In genomic region chr13:44065741-44066185, GRCm38 (mm10) we compare ENCODE assay signal across 8 mouse cellular contexts.
DNase-seq lines count a peak whose midpoint lies in the region; ATAC-seq and TF ChIP-seq lines count a peak whose summit lies in the region.

No protein-coding gene starts in this region.

- no peaks in the 10 kb centered on the region for H3K79me2 ChIP-seq in CH12.LX (replicated peaks; ENCODE audit: control insufficient read depth, extremely low read depth, insufficient read depth, poor library complexity, severe bottlenecking)

- TF ChIP-seq EP300 in CH12.LX (IDR thresholded peaks at IDR 0.05; ENCODE audit: low read length), result peak; percentile 57
- peak; percentile 51; the same call in 1 of the 2 replicates for TF ChIP-seq EP300 in liver, postnatal 0 days (IDR thresholded peaks at IDR 0.05; ENCODE audit: low read depth)

- TF ChIP-seq RAD21 in CH12.LX (IDR thresholded peaks at IDR 0.05; ENCODE audit: low read depth, low read length), result no peak

- dilution Hi-C loops in CH12.LX (cut with MboI; ENCODE audit: extremely low pct_ligation_motif_present, extremely low pct_unique_long_range_greater_than_20kb, low sequenced_read_pairs), result no loop called here

- H3K4me2 ChIP-seq in CH12.LX (ENCODE audit: insufficient read depth, low read depth, poor library complexity, severe bottlenecking), result peak overlapping the region; percentile 77; the same call in 1 of the 2 replicates
- H3K4me2 ChIP-seq in liver, postnatal 0 days (ENCODE audit: low read depth, low read length), result peak overlapping the region; percentile 51
- H3K4me2 ChIP-seq in stomach, embryonic 15.5 days, result 0 out of 2 replicates have a peak overlapping the region, but pooled peaks have one; percentile 2

- peaks cover 0 to 58% of the 10 kb centered on the region in 2 experiments; a peak in 3 of 4 replicates for H3K4me1 ChIP-seq in CH12.LX (ENCODE audit: control insufficient read depth in 1 of 2, insufficient read depth in 2 of 2)
- peaks cover 47% of the 10 kb centered on the region for H3K4me1 ChIP-seq in liver, postnatal 0 days (ENCODE audit: insufficient read depth)
- peaks cover 16% of the 10 kb centered on the region; the same call in 1 of the 2 replicates for H3K4me1 ChIP-seq in stomach, embryonic 15.5 days

- WGBS in liver, postnatal 0 days (ENCODE audit: insufficient replicate concordance), result 3% methylated on average over 13 of the region's 13 CpGs
- 9% methylated on average over 13 of the region's 13 CpGs for WGBS in stomach, embryonic 15.5 days

- no peaks in the 10 kb centered on the region for H3K27me3 ChIP-seq in CH12.LX (replicated peaks)
- H3K27me3 ChIP-seq in liver, postnatal 0 days (ENCODE audit: insufficient read depth, low read length), result no peaks in the 10 kb centered on the region
- no peaks in the 10 kb centered on the region for H3K27me3 ChIP-seq in stomach, embryonic 15.5 days (replicated peaks)

- no peak overlapping the region for H3K4me3 ChIP-seq in CH12.LX (replicated peaks in 1 of 3; ENCODE audit: low read depth in 2 of 3, low read length in 2 of 3, poor library complexity in 1 of 3)
- no peak overlapping the region for H3K4me3 ChIP-seq in liver, postnatal 0 days (ENCODE audit: low read depth, low read length)
- no peak overlapping the region for H3K4me3 ChIP-seq in stomach, embryonic 15.5 days (replicated peaks)
- H3K4me3 ChIP-seq in left cerebral cortex, adult 2 months, result no peak overlapping the region

- H3K36me3 ChIP-seq in CH12.LX (replicated peaks in 1 of 2; ENCODE audit: control insufficient read depth in 1 of 2, insufficient read depth in 1 of 2, low read length in 1 of 2), result no peaks in the 10 kb centered on the region
- no peaks in the 10 kb centered on the region for H3K36me3 ChIP-seq in liver, postnatal 0 days (replicated peaks; ENCODE audit: insufficient read depth, low read length)
- H3K36me3 ChIP-seq in stomach, embryonic 15.5 days, result no peaks in the 10 kb centered on the region

- peak; percentile 92 for ATAC-seq in liver, postnatal 0 days
- peak; percentile 50; the same call in 1 of the 2 replicates for ATAC-seq in stomach, embryonic 15.5 days (ENCODE audit: insufficient read depth, low FRiP score, low read depth)

- H3K9ac ChIP-seq in CH12.LX (ENCODE audit: insufficient read depth, low read depth), result no peak overlapping the region
- H3K9ac ChIP-seq in liver, postnatal 0 days (replicated peaks), result no peak overlapping the region
- H3K9ac ChIP-seq in stomach, embryonic 15.5 days, result no peak overlapping the region

- no peak overlapping the region for H3K27ac ChIP-seq in CH12.LX (ENCODE audit: insufficient read depth, low read depth)
- peak overlapping the region; percentile 84 for H3K27ac ChIP-seq in liver, postnatal 0 days (ENCODE audit: low read depth)
- 0 out of 2 replicates have a peak overlapping the region, but pooled peaks have one; percentile 2 for H3K27ac ChIP-seq in stomach, embryonic 15.5 days
- no peak overlapping the region for H3K27ac ChIP-seq in left cerebral cortex, adult 2 months

- TF ChIP-seq POLR2A in CH12.LX (IDR thresholded peaks at IDR 0.05; ENCODE audit: low read depth, low read length), result no peak

- DNase-seq in CH12.LX (ENCODE audit: extremely low read depth), result peak; percentile 70
- DNase-seq in adrenal gland, postnatal 25 days, result peak; percentile 18
- peak; percentile 79 for DNase-seq in induced T-regulatory cell, adult 2 months (ENCODE audit: low read depth)
- DNase-seq in liver, postnatal 0 days, result peak; percentile 74
- no peak for DNase-seq in left cerebral cortex, adult 2 months (ENCODE audit: extremely low spot score in 1 of 2, low spot score in 2 of 2)
- DNase-seq in layer of hippocampus, adult 9-10 months (ENCODE audit: low spot score), result no peak
- no peak for DNase-seq in left cerebral cortex, postnatal 25 days (ENCODE audit: low spot score in 2 of 2)

- intact Hi-C loops in left cerebral cortex, adult 2 months (cut with DNase I), result no loop called here
- intact Hi-C loops in left cerebral cortex, postnatal 25 days (cut with DNase I), result no loop called here

- H3K9me3 ChIP-seq in CH12.LX (replicated peaks; ENCODE audit: low read length), result no peaks in the 10 kb centered on the region
- no peaks in the 10 kb centered on the region for H3K9me3 ChIP-seq in liver, postnatal 0 days (ENCODE audit: low read length)
- H3K9me3 ChIP-seq in stomach, embryonic 15.5 days, result no peaks in the 10 kb centered on the region

- in situ Hi-C loops in CH12.LX (cut with MboI; ENCODE audit: low pct_ligation_motif_present, low pct_unique_long_range_greater_than_20kb, low sequenced_read_pairs), result no loop called here

- TF ChIP-seq CTCF in CH12.LX (conservative IDR thresholded peaks at IDR 0.05 in 1 of 2, IDR thresholded peaks at IDR 0.05 in 1 of 2; ENCODE audit: low read depth in 2 of 2, low read length in 2 of 2), result no peak
- no peak for TF ChIP-seq CTCF in liver, postnatal 0 days (IDR thresholded peaks at IDR 0.05; ENCODE audit: low read depth)
- TF ChIP-seq CTCF in left cerebral cortex, adult 2 months (IDR thresholded peaks at IDR 0.05), result no peak

TF ChIP-seq in CH12.LX, 34 proteins besides CTCF, POLR2A, EP300 and RAD21:
- TF ChIP-seq E2F4 (IDR thresholded peaks at IDR 0.05; ENCODE audit: insufficient replicate concordance, low read depth, low read length), result no peak
- no peak for TF ChIP-seq TBP (conservative IDR thresholded peaks at IDR 0.05; ENCODE audit: low read depth, low read length)
- TF ChIP-seq PAX5 (IDR thresholded peaks at IDR 0.05; ENCODE audit: low read length), result no peak
- TF ChIP-seq ELF1 (IDR thresholded peaks at IDR 0.05; ENCODE audit: low read depth, low read length), result no peak
- no peak for TF ChIP-seq RCOR1 (conservative IDR thresholded peaks at IDR 0.05; ENCODE audit: low read depth, low read length)
- TF ChIP-seq GABPA (IDR thresholded peaks at IDR 0.05; ENCODE audit: insufficient replicate concordance, low read depth, low read length), result no peak
- peak; percentile 96 for TF ChIP-seq MEF2A (IDR thresholded peaks at IDR 0.05; ENCODE audit: borderline replicate concordance, low read depth, low read length)
- TF ChIP-seq MAFK (IDR thresholded peaks at IDR 0.05; ENCODE audit: insufficient replicate concordance, low read length), result no peak
- no peak for TF ChIP-seq USF2 (conservative IDR thresholded peaks at IDR 0.05; ENCODE audit: low read depth, low read length)
- TF ChIP-seq CHD1 (IDR thresholded peaks at IDR 0.05; ENCODE audit: low read depth, low read length), result no peak
- 0 out of 2 replicates have a peak, but pooled peaks have one; percentile 26 for TF ChIP-seq SIN3A (IDR thresholded peaks at IDR 0.05; ENCODE audit: low read length)
- peak; percentile 32; the same call in 1 of the 2 replicates for TF ChIP-seq ETS1 (conservative IDR thresholded peaks at IDR 0.05; ENCODE audit: low read depth, low read length)
- 0 out of 2 replicates have a peak, but pooled peaks have one; percentile 27 for TF ChIP-seq BHLHE40 (IDR thresholded peaks at IDR 0.05; ENCODE audit: low read depth, low read length)
- TF ChIP-seq CHD2 (IDR thresholded peaks at IDR 0.05; ENCODE audit: low read length), result no peak
- TF ChIP-seq NRF1 (IDR thresholded peaks at IDR 0.05; ENCODE audit: low read depth, low read length), result no peak
- TF ChIP-seq ZNF384 (IDR thresholded peaks at IDR 0.05; ENCODE audit: low read depth, low read length), result no peak

Comparison
In these comparisons a context has a peak if more than half of its experiments do, and no peak if none do; other contexts are left out.
1. DNase-seq: peak in CH12.LX (single experiment), adrenal gland, postnatal 25 days (single experiment), induced T-regulatory cell, adult 2 months (single experiment) and liver, postnatal 0 days (single experiment); none in left cerebral cortex, adult 2 months (0 of 2), layer of hippocampus, adult 9-10 months (single experiment) and left cerebral cortex, postnatal 25 days (0 of 2).
2. H3K27ac ChIP-seq: peak in liver, postnatal 0 days (single experiment) and stomach, embryonic 15.5 days (single experiment); none in CH12.LX (single experiment) and left cerebral cortex, adult 2 months (single experiment).
3. H3K4me2 ChIP-seq: peak in every context shown above with its lines; median percentile 77 in CH12.LX; 51 in liver, postnatal 0 days; 2 in stomach, embryonic 15.5 days.